Mouse (Mus musculus) urinary bladder, adult 2 months (tissue): ENCODE measurements around the gene Zyg11b. TPM values are rescaled to one million over a fixed set of nuclear protein-coding genes. Genes with fewer than 3 reads are reported as not detected.
A peak's percentile ranks its signal among the peaks of the same experiment; 100 is the strongest.

ENCODE experiments used
- DNase-seq: peaks from one replicate; pipeline ENCODE4 v3.0.0; 2022; ENCODE audit warnings: low spot score
- polyA plus RNA-seq: library from polyadenylated mRNA; depleted of rRNA; stranded (reverse); fragments of >200 nt; gene quantifications from 2 replicates; pipeline ENCODE4 v1.2.3, GENCODE M21; 2012

Gene Zyg11b
- polyA plus RNA-seq, 1 experiment, result 15.3 TPM

- no peak for DNase-seq
Measured at GRCm38 (mm10) chr4:108318649-108319615, 18.0 kb upstream of the Zyg11b start.

DNA sequence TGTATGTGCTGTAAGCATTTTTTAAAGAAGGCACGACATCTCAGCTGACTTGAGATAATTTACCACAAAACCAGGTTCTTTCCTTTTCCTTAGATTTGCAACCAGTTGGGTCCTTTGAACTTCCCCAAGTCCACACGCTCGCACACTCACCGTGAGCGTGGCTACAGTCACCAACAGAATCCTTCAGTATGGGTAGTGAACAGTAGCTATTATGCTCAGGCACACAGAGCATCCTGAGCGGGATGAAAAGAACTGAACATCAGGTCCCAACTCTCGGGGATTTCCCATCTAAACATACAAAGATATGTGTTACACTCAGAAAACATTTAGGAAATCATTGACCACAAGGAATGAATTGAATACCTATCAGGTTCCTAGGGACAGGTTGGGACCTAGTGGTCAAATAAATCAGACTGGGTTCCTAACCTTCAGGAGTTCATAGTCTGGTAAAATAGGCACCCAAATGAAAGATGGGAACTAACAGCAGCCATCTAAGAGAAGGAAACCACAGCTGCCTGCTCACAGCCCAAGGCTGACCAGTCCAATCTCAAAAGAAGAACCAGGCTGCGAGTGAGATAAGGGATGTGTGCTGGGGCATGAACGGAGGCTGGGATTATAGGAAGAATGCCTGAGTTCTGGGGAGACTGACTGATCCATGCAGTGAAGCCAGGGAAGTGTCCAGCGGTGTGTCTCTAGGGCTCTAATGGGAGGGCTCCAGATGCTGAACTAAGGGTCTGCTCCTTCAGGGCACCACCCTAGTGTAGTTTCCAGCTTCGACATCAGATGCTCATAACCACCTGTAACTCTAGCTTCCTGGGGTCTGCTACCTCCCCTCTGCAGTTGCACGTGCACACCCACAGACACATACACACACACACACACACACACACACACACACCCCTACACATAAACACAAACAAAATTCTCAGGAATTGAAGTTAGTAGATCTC is 17.0 kb upstream of the Zyg11b start:
- DNase-seq, result no peak

- DNase-seq, result no peak
Measured at GRCm38 (mm10) chr4:108314041-108314440, 13.1 kb upstream of the Zyg11b start.

GRCm38 (mm10) chr4:108310706-108311105 is 9.8 kb upstream of the Zyg11b start:
- no peak for DNase-seq

GRCm38 (mm10) chr4:108302296-108302890 is 1.5 kb upstream of the Zyg11b start:
- no peak for DNase-seq

DNA sequence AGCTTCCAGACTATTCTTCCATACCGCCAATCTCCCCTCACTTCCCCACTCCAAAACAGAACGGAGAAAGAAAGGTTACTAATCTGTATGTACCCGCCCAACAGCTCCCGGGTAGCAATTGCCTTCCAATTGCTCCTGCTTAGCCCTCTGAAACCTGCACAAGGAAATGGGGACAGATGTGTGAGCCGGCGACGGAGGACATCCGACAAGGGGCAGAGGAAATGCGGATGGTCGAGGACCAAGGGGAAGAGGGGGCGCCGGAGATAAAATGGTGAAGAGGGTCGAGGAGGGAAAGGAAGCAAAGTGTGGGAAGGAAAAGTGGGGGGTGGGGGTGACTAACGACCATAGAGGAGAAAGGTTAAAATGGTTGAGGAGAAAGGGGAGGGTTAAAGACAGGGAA is 630 bp downstream of the Zyg11b start:
- DNase-seq, result no peak

GRCm38 (mm10) chr4:108276973-108277372 is 23.9 kb downstream of the Zyg11b start:
- no peak for DNase-seq

DNA sequence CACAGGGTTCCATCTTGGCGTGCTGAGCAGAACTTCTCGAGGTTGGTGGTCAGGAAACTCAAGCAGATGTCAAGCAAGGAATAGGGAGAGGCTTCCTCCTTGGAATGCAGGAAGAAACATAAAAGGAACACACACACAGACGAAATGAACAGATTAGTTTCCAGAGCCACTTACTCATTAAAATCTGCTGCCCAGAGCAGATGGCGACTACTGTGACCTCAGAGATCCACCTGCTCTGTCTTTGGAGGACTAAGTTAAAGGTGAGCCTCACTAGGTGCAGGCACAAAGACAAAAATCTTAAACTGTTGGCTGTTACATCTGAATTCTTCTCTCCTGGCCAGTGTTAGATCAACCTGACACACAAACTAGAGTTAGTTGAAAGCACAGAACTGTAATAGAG is 28.6 kb downstream of the Zyg11b start:
- no peak for DNase-seq

- no peak for DNase-seq
Measured at GRCm38 (mm10) chr4:108265774-108266173, 35.1 kb downstream of the Zyg11b start.

- no peak for DNase-seq
Measured at GRCm38 (mm10) chr4:108253317-108253716, 47.6 kb downstream of the Zyg11b start.

- DNase-seq, result no peak
Measured at GRCm38 (mm10) chr4:108250501-108250900, 50.4 kb downstream of the Zyg11b start.

DNA sequence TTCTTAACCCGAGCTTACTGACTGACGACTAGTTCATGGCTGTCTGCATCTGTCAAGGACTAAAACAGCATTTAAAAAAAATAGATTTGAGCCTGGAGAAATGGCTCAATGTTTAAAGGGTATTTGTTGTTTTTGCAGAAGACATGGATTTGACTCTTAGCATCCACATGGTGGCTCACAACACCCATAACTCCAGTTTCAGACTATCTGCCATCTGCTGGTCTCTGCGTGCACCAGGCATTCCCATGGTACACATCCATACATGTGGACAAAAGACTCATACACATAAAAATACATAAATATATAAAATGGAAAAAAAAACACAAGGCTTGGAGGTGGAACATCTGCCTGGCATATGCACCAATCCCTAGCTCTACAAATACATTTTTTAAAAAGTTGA is 51.6 kb downstream of the Zyg11b start:
- DNase-seq, result no peak

GRCm38 (mm10) chr4:108233654-108234053 is 67.2 kb downstream of the Zyg11b start:
- no peak for DNase-seq

- DNase-seq, result no peak
Measured at GRCm38 (mm10) chr4:108225341-108225872, 75.5 kb downstream of the Zyg11b start.

- no peak for DNase-seq
Measured at GRCm38 (mm10) chr4:108222507-108222906, 78.4 kb downstream of the Zyg11b start.

- DNase-seq, result no peak
Measured at GRCm38 (mm10) chr4:108219019-108219418, 81.9 kb downstream of the Zyg11b start.

- DNase-seq, result peak; percentile 24
Measured at GRCm38 (mm10) chr4:108217332-108218179, 83.3 kb downstream of the Zyg11b start, which contains the start of gene Zyg11a. Gene Zyg11a (minus strand): TSS chr4:108218048.

DNA sequence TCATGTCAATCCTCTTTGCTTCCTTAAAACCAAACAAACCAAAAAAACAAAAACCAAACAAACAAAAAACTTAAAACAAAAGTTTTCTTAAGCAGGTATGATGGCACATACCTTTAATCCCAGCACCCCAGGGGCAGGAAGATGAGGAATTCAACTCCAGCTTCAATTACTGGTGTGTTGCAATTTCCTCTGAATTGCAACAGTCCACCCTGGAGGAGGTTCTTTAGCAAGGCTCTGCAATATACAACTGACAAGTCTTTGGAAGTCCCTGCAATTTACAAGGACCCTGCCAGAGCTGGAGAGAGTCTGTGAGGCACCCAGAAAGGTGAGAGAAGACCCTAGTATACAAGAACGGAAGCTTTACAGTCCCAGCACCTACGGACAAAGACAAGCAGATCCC is 87.9 kb downstream of the Zyg11b start:
- no peak for DNase-seq

- DNase-seq, result no peak
Measured at GRCm38 (mm10) chr4:108204629-108205028, 96.3 kb downstream of the Zyg11b start.

GRCm38 (mm10) chr4:108199236-108199635 is 101.7 kb downstream of the Zyg11b start:
- no peak for DNase-seq
